Mouse (Mus musculus) midbrain, embryonic 15.5 days (tissue): Measurements from ENCODE around the gene Tle2. TPM values are rescaled to one million over a fixed set of nuclear protein-coding genes. Genes with fewer than 3 reads are reported as not detected.
A peak's percentile ranks its signal among the peaks of the same experiment; 100 is the strongest.

Experiments used
- ATAC-seq: fragments of 200-750 bp; cut with Nextera tagmentation; replicated peaks from 2 replicates; pipeline ENCODE4 v1.8.0; 2017; ENCODE audit warnings: moderate TSS enrichment
- H3K27ac ChIP-seq: fragments of 300-500 bp; sonication (generic); 2 replicates; pipeline ENCODE4 v1.5.1; 2015; ENCODE audit warnings: mild to moderate bottlenecking, inconsistent platforms
- H3K27me3 ChIP-seq: fragments of 300-500 bp; sonication (generic); replicated peaks from 2 replicates; pipeline ENCODE4 v1.6.1; 2015; ENCODE audit warnings: inconsistent platforms
- H3K36me3 ChIP-seq: fragments of 300-500 bp; sonication (generic); replicated peaks from 2 replicates; pipeline ENCODE4 v1.6.1; 2015; ENCODE audit warnings: inconsistent platforms
- H3K4me1 ChIP-seq: fragments of 300-500 bp; sonication (generic); 2 replicates; pipeline ENCODE4 v1.6.1; 2015; ENCODE audit warnings: inconsistent platforms
- H3K4me2 ChIP-seq: fragments of 300-500 bp; sonication (generic); 2 replicates; pipeline ENCODE4 v1.6.1; 2015; ENCODE audit warnings: inconsistent platforms, mild to moderate bottlenecking, moderate library complexity
- H3K4me3 ChIP-seq: fragments of 300-500 bp; sonication (generic); 2 replicates; pipeline ENCODE4 v1.5.1; 2015; ENCODE audit warnings: mild to moderate bottlenecking, inconsistent platforms
- H3K9ac ChIP-seq: fragments of 300-500 bp; sonication (generic); 2 replicates; pipeline ENCODE4 v1.6.1; 2015; ENCODE audit warnings: mild to moderate bottlenecking, inconsistent platforms
- H3K9me3 ChIP-seq: fragments of 300-500 bp; sonication (generic); 2 replicates; pipeline ENCODE4 v1.6.1; 2016; ENCODE audit warnings: inconsistent platforms
- WGBS: fragments of 180-500 bp; shearing (Covaris S2); methylation state at CpG from one replicate; pipeline ENCODE4 v1.1.7; 2015; ENCODE audit warnings: mixed read lengths; 5-methylcytosine and 5-hydroxymethylcytosine counted together
- polyA plus RNA-seq: library from polyadenylated mRNA; unstranded; fragments of >200 nt; fragmentation: Nextera tagmentation; extraction: Ambion mirVana; gene quantifications from 2 replicates; pipeline ENCODE4 v1.2.1, GENCODE M21; 2015

Gene Tle2
- polyA plus RNA-seq: 57.4 and 58.8 TPM in 2 replicates

GRCm38 (mm10) chr10:81574081-81575056, at the start of gene Tle2:
Tle2 (plus strand) TSS chr10:81574561.
- H3K4me2 ChIP-seq: peak within 1 kb of the TSS; percentile 84
- ATAC-seq: no peak
- no peaks in the 10 kb centered on the region for H3K9me3 ChIP-seq
- peaks cover 50% of the 10 kb centered on the region for H3K4me1 ChIP-seq
- peak within 1 kb of the TSS; percentile 46; the same call in 1 of the 2 replicates for H3K27ac ChIP-seq
- H3K36me3 ChIP-seq: no peaks in the 10 kb centered on the region
- peak within 1 kb of the TSS; percentile 58 for H3K4me3 ChIP-seq
- 18% methylated on average over 10 of the region's 10 CpGs for WGBS
- peaks cover 58% of the 10 kb centered on the region for H3K27me3 ChIP-seq
- H3K9ac ChIP-seq: peak within 1 kb of the TSS; percentile 76

DNA sequence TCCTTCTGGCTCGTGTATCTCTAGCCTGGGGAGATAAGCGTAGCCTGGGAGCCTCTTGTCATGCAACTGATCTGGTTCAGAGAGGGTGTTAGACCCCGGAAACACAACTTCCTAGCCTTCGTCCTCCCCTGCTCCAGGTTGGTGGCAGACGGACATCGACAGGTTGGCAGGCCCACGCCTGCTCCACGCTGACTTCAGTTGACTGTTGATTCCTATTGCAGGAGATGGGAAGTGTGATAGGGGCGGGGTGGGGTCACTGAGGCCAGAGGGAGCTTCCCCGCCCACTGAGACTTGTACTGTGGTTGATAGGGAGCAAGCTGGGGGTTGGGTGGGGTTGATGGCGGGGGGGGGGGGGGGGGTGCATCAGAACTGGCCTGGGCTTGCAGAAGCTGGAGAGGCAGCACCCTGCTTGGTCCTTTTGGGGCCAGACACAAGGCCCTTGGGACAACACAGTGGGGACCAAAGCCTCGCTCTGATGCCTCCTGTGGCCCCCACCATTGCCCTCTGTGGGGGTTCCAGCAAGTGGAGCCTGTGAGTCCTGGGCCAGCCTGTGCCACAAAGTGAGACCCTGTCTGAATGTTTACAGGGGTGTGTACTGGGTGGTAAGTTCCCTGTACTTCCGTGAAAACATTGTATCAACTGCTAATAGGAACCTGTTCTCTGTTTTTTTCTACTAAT, 49.2 kb upstream of the Tle2 start:
- H3K4me1 ChIP-seq: no peaks in the 10 kb centered on the region
- H3K4me2 ChIP-seq: no peak overlapping the region
- H3K27me3 ChIP-seq: no peaks in the 10 kb centered on the region
- no peak overlapping the region for H3K9ac ChIP-seq
- no peak for ATAC-seq
- no peaks in the 10 kb centered on the region for H3K9me3 ChIP-seq
- H3K36me3 ChIP-seq: peaks cover 9% of the 10 kb centered on the region; the same call in 1 of the 2 replicates
- H3K4me3 ChIP-seq: no peak overlapping the region
- H3K27ac ChIP-seq: no peak overlapping the region
- WGBS: 70% methylated on average over 13 of the region's 13 CpGs

- no peak for ATAC-seq
- Histone ChIP-seq H3K4me3 (no peak overlapping the region), H3K4me2 (no peak overlapping the region), H3K36me3 (peaks cover 11% of the 10 kb centered on the region; the same call in 1 of the 2 replicates), H3K9me3 (no peaks in the 10 kb centered on the region), H3K9ac (no peak overlapping the region), H3K4me1 (no peaks in the 10 kb centered on the region), H3K27me3 (no peaks in the 10 kb centered on the region), H3K27ac (no peak overlapping the region)
- WGBS: 16% methylated on average over 14 of the region's 14 CpGs
Observed at GRCm38 (mm10) chr10:81526779-81527178, 47.6 kb upstream of the Tle2 start.

GRCm38 (mm10) chr10:81534826-81535225, 39.5 kb upstream of the Tle2 start:
- H3K9ac ChIP-seq: no peak overlapping the region
- H3K4me2 ChIP-seq: no peak overlapping the region
- H3K9me3 ChIP-seq: no peaks in the 10 kb centered on the region
- no peaks in the 10 kb centered on the region for H3K4me1 ChIP-seq
- H3K27ac ChIP-seq: no peak overlapping the region
- H3K4me3 ChIP-seq: no peak overlapping the region
- H3K36me3 ChIP-seq: peaks cover 14% of the 10 kb centered on the region; the same call in 1 of the 2 replicates
- WGBS: 71% methylated on average over 16 of the region's 16 CpGs
- ATAC-seq: no peak
- no peaks in the 10 kb centered on the region for H3K27me3 ChIP-seq

- no peak overlapping the region for H3K9ac ChIP-seq
- peaks cover 6% of the 10 kb centered on the region for H3K4me1 ChIP-seq
- H3K4me2 ChIP-seq: no peak overlapping the region
- no peaks in the 10 kb centered on the region for H3K27me3 ChIP-seq
- H3K27ac ChIP-seq: no peak overlapping the region
- no peak overlapping the region for H3K4me3 ChIP-seq
- no peaks in the 10 kb centered on the region for H3K9me3 ChIP-seq
- 81% methylated on average over 6 of the region's 6 CpGs for WGBS
- peaks cover 8% of the 10 kb centered on the region; the same call in 1 of the 2 replicates for H3K36me3 ChIP-seq
- ATAC-seq: no peak
Observed at GRCm38 (mm10) chr10:81536734-81537133, 37.6 kb upstream of the Tle2 start.

- no peaks in the 10 kb centered on the region for H3K27me3 ChIP-seq
- no peak overlapping the region for H3K27ac ChIP-seq
- H3K4me2 ChIP-seq: no peak overlapping the region
- no peak for ATAC-seq
- no peaks in the 10 kb centered on the region for H3K9me3 ChIP-seq
- peaks cover 13% of the 10 kb centered on the region for H3K4me1 ChIP-seq
- no peak overlapping the region for H3K9ac ChIP-seq
- WGBS: 93% methylated on average over 2 of the region's 2 CpGs
- no peak overlapping the region for H3K4me3 ChIP-seq
- peaks cover 4% of the 10 kb centered on the region; the same call in 1 of the 2 replicates for H3K36me3 ChIP-seq
Observed at GRCm38 (mm10) chr10:81537429-81537828, 36.9 kb upstream of the Tle2 start.

DNA sequence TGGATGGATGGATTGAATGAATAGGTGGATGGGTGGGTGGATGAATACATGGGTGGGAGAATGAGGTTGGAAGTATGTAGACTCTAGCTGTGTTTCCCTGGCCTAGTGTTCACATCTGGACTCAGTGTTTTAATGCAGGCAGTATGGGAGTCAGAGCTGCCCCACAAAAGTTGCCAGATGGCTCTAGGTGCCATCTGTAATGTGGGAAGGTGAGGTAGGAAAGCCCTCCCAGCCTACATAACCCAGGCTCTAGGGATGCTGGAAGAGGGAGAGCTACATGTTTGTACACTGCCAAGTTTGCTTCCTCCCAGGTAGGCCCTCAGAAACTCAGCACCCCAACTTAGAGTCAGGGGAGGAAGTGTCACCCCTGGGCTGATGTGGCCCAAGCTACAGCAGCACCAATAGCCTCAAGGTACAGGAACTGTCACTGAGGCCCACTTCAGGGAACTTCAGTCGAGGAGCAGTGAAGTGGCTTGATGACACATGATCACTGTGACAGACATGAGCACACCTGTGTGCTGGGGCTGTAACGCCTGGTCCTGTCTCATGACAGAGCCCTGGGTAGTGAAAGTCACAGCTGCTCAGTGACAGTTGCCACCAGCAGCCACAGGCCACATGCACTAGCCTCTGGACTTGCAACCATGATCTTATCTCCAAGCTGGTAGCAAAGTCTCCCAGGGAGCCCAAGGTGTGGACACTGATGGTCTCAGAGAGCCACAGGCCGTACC, 35.9 kb upstream of the Tle2 start:
- no peaks in the 10 kb centered on the region for H3K9me3 ChIP-seq
- H3K4me3 ChIP-seq: no peak overlapping the region
- H3K27me3 ChIP-seq: no peaks in the 10 kb centered on the region
- H3K9ac ChIP-seq: no peak overlapping the region
- H3K27ac ChIP-seq: no peak overlapping the region
- 87% methylated on average over 3 of the region's 3 CpGs for WGBS
- peaks cover 24% of the 10 kb centered on the region for H3K4me1 ChIP-seq
- H3K36me3 ChIP-seq: no peaks in the 10 kb centered on the region
- no peak overlapping the region for H3K4me2 ChIP-seq
- no peak for ATAC-seq

- ATAC-seq: no peak
- Histone ChIP-seq H3K4me1 (peaks cover 37% of the 10 kb centered on the region), H3K4me3 (no peak overlapping the region), H3K9ac (no peak overlapping the region), H3K9me3 (no peaks in the 10 kb centered on the region), H3K27ac (no peak overlapping the region), H3K36me3 (no peaks in the 10 kb centered on the region), H3K27me3 (no peaks in the 10 kb centered on the region), H3K4me2 (no peak overlapping the region)
- WGBS: 90% methylated on average over 5 of the region's 5 CpGs
Observed at GRCm38 (mm10) chr10:81541363-81541762, 33.0 kb upstream of the Tle2 start.

- Histone ChIP-seq H3K4me3 (no peak overlapping the region), H3K27ac (no peak overlapping the region), H3K27me3 (no peaks in the 10 kb centered on the region), H3K9me3 (no peaks in the 10 kb centered on the region), H3K9ac (no peak overlapping the region), H3K4me1 (peaks cover 37% of the 10 kb centered on the region), H3K4me2 (0 out of 2 replicates have a peak overlapping the region, but pooled peaks have one; percentile 82), H3K36me3 (no peaks in the 10 kb centered on the region)
- WGBS: 68% methylated on average over 10 of the region's 10 CpGs
- ATAC-seq: no peak
Observed at GRCm38 (mm10) chr10:81541803-81542202, 32.6 kb upstream of the Tle2 start.

GRCm38 (mm10) chr10:81542727-81543460, 31.5 kb upstream of the Tle2 start:
- no peaks in the 10 kb centered on the region for H3K9me3 ChIP-seq
- ATAC-seq: no peak
- peak overlapping the region; percentile 77 for H3K9ac ChIP-seq
- H3K4me1 ChIP-seq: peaks cover 37% of the 10 kb centered on the region
- peak overlapping the region; percentile 82 for H3K4me2 ChIP-seq
- no peaks in the 10 kb centered on the region for H3K27me3 ChIP-seq
- H3K27ac ChIP-seq: no peak overlapping the region
- 77% methylated on average over 7 of the region's 7 CpGs for WGBS
- no peaks in the 10 kb centered on the region for H3K36me3 ChIP-seq
- peak overlapping the region; percentile 76 for H3K4me3 ChIP-seq

DNA sequence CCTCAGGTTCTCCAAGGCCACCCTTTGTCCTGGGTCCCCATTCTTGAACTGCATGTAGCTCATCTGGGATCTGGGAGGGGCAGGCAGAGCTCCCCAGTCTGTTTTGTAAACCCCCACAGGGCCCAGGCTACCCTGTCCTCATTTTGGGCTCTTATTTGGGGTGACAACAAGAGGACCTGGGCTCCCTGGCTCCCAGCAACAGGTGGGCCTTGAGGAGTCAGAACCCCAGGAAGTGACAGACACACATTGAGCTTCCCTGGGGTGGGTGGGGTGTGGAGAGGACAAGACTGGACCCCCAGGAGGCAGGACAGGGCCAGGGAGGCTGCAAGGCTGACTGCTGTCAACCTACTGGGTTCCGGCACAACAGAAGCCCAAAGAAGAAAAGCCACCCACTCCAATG, 30.7 kb upstream of the Tle2 start:
- ATAC-seq: no peak
- no peaks in the 10 kb centered on the region for H3K27me3 ChIP-seq
- H3K4me3 ChIP-seq: peak overlapping the region; percentile 76
- WGBS: 67% methylated on average over 1 of the region's 1 CpGs
- H3K9me3 ChIP-seq: no peaks in the 10 kb centered on the region
- H3K4me1 ChIP-seq: peaks cover 37% of the 10 kb centered on the region
- H3K4me2 ChIP-seq: peak overlapping the region; percentile 82
- no peak overlapping the region for H3K27ac ChIP-seq
- peak overlapping the region; percentile 77 for H3K9ac ChIP-seq
- H3K36me3 ChIP-seq: no peaks in the 10 kb centered on the region
